Mouse (Mus musculus) ES-E14 (cell line): ENCODE measurements around the gene Mrpl22.

Experiments
- HCFC1 ChIP-seq: IDR thresholded peaks from 2 replicates; pipeline ENCODE4 v1.6.1; 2012; ENCODE audit warnings: low read length, inconsistent platforms, borderline replicate concordance; ENCODE audit not compliant: insufficient read depth
- ZC3H11A ChIP-seq: IDR thresholded peaks from 2 replicates; pipeline ENCODE4 v1.6.1; 2012; ENCODE audit warnings: low read depth, mild to moderate bottlenecking, inconsistent platforms, low read length, borderline replicate concordance
- ZNF384 ChIP-seq: IDR thresholded peaks from 2 replicates; pipeline ENCODE4 v1.6.1; 2012; ENCODE audit warnings: low read depth, low read length, inconsistent platforms

GRCm38 (mm10) chr11:58125021-58125420 is 46.4 kb upstream of the Mrpl22 start:
- TF ChIP-seq ZNF384 (no peak), HCFC1 (no peak), ZC3H11A (no peak)
